Mouse (Mus musculus) lung, adult 2 months (tissue): Measurements from ENCODE around the gene Nsf.

Experiments
- CTCF ChIP-seq: fragments of 200-500 bp; IDR thresholded peaks from 2 replicates; pipeline ENCODE4 v1.5.1; 2011; ENCODE audit warnings: mild to moderate bottlenecking, low read length, control low read depth; ENCODE audit not compliant: insufficient read depth
- POLR2A ChIP-seq: fragments of 200-500 bp; IDR thresholded peaks from 2 replicates; pipeline ENCODE4 v1.6.1; 2011; ENCODE audit warnings: low read depth, mild to moderate bottlenecking, control low read depth, low read length, borderline replicate concordance; ENCODE audit errors: extremely low read depth

DNA sequence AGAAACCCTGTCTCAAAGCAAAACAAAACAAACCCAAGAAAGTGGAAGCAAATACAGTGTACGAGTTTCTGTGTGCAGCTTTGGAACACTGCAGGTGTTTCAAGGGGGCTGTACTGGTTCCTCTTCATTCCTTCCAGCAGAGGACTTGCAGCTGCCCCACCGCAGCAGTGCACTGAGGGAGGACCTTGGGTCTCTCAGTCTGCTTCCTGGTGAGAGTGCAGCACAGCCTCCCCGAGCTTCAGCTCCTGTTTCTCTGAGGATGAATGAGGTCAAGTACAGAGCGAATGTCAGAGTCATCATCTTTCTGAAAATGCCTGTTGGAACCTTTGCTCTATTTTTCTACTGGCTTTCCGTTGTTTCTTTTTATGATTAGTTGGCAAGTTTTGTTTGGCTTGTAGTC is 12.5 kb downstream of the Nsf start:
- TF ChIP-seq CTCF (no peak), POLR2A (no peak)
